Mouse (Mus musculus): ENCODE measurements around the gene Ankrd9. TPM values are rescaled to one million over a fixed set of nuclear protein-coding genes. Genes with fewer than 3 reads are reported as not detected.
A peak's percentile ranks its signal among the peaks of the same experiment; 100 is the strongest.

Gene Ankrd9
- polyA plus RNA-seq, 1 experiment = 3.6 TPM

GRCm38 (mm10) chr12:110992128-110992553, 13.3 kb upstream of the Ankrd9 start:
- peaks cover 6% of the 10 kb centered on the region for H3K27me3 ChIP-seq (replicated peaks)
- no peaks in the 10 kb centered on the region for H3K36me3 ChIP-seq (replicated peaks; ENCODE audit: low read length)
- H3K4me3 ChIP-seq (replicated peaks) = peak overlapping the region; percentile 95
- no peak for TF ChIP-seq FLI1 (IDR thresholded peaks at IDR 0.05; ENCODE audit: low read length)
- no peak for TF ChIP-seq GATA1 (IDR thresholded peaks at IDR 0.05; ENCODE audit: borderline replicate concordance, low read length)
- peaks cover 26% of the 10 kb centered on the region for H3K4me1 ChIP-seq
- no peaks in the 10 kb centered on the region for H3K9me3 ChIP-seq

GRCm38 (mm10) chr12:110991361-110992127, 12.7 kb upstream of the Ankrd9 start:
- H3K4me1 ChIP-seq = peaks cover 26% of the 10 kb centered on the region
- TF ChIP-seq GATA1 (IDR thresholded peaks at IDR 0.05; ENCODE audit: borderline replicate concordance, low read length) = no peak
- no peak; the same call in 1 of the 2 replicates for TF ChIP-seq FLI1 (IDR thresholded peaks at IDR 0.05; ENCODE audit: low read length)
- no peaks in the 10 kb centered on the region for H3K9me3 ChIP-seq
- H3K4me3 ChIP-seq (replicated peaks) = peak overlapping the region; percentile 95
- no peaks in the 10 kb centered on the region for H3K36me3 ChIP-seq (replicated peaks; ENCODE audit: low read length)
- H3K27me3 ChIP-seq (replicated peaks) = peaks cover 10% of the 10 kb centered on the region

- no peak overlapping the region for H3K4me3 ChIP-seq (replicated peaks)
- peaks cover 15% of the 10 kb centered on the region for H3K27me3 ChIP-seq (replicated peaks)
- no peaks in the 10 kb centered on the region for H3K9me3 ChIP-seq
- H3K4me1 ChIP-seq = peaks cover 37% of the 10 kb centered on the region
- no peak for TF ChIP-seq GATA1 (IDR thresholded peaks at IDR 0.05; ENCODE audit: borderline replicate concordance, low read length)
- TF ChIP-seq FLI1 (IDR thresholded peaks at IDR 0.05; ENCODE audit: low read length) = no peak
- no peaks in the 10 kb centered on the region for H3K36me3 ChIP-seq (replicated peaks; ENCODE audit: low read length)
Observed at GRCm38 (mm10) chr12:110990500-110990899, 11.7 kb upstream of the Ankrd9 start.

GRCm38 (mm10) chr12:110989409-110989808, 10.6 kb upstream of the Ankrd9 start:
- peaks cover 46% of the 10 kb centered on the region for H3K4me1 ChIP-seq
- H3K36me3 ChIP-seq (replicated peaks; ENCODE audit: low read length) = no peaks in the 10 kb centered on the region
- H3K27me3 ChIP-seq (replicated peaks) = peaks cover 23% of the 10 kb centered on the region
- TF ChIP-seq FLI1 (IDR thresholded peaks at IDR 0.05; ENCODE audit: low read length) = no peak
- no peak for TF ChIP-seq GATA1 (IDR thresholded peaks at IDR 0.05; ENCODE audit: borderline replicate concordance, low read length)
- no peak overlapping the region for H3K4me3 ChIP-seq (replicated peaks)
- H3K9me3 ChIP-seq = no peaks in the 10 kb centered on the region

GRCm38 (mm10) chr12:110986536-110987425, 7.9 kb upstream of the Ankrd9 start:
- Histone ChIP-seq H3K36me3 (replicated peaks; ENCODE audit: low read length) (no peaks in the 10 kb centered on the region), H3K4me1 (peaks cover 43% of the 10 kb centered on the region), H3K9me3 (no peaks in the 10 kb centered on the region), H3K4me3 (replicated peaks) (no peak overlapping the region), H3K27me3 (replicated peaks) (peaks cover 36% of the 10 kb centered on the region)
- TF ChIP-seq FLI1 (IDR thresholded peaks at IDR 0.05; ENCODE audit: low read length) (no peak), GATA1 (IDR thresholded peaks at IDR 0.05; ENCODE audit: borderline replicate concordance, low read length) (no peak)

DNA sequence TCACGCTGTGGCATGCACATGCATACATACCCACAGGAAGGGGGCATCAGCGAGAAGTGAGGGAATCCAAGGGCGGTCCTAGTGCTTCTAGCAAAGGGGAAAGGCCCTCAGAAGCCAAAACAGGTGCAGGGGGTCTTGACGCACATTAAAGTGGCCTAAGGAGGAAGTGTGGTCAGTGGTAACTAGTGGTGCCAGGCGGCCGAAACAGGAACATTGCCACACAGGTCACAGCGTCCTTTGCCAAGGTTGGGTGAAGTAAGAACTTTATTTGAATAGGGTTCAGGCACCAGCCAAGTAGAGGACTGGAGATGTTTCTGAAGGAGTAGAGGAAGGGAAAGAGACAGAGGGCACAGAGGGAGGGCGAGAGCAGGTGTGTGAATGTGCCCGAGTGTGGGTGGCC, 6.3 kb upstream of the Ankrd9 start:
- Histone ChIP-seq H3K4me1 (peaks cover 35% of the 10 kb centered on the region), H3K4me3 (replicated peaks) (no peak overlapping the region), H3K27me3 (replicated peaks) (peaks cover 43% of the 10 kb centered on the region), H3K9me3 (no peaks in the 10 kb centered on the region), H3K36me3 (replicated peaks; ENCODE audit: low read length) (no peaks in the 10 kb centered on the region)
- TF ChIP-seq FLI1 (IDR thresholded peaks at IDR 0.05; ENCODE audit: low read length) (no peak), GATA1 (IDR thresholded peaks at IDR 0.05; ENCODE audit: borderline replicate concordance, low read length) (no peak)

- no peak overlapping the region for H3K4me3 ChIP-seq (replicated peaks)
- no peaks in the 10 kb centered on the region for H3K9me3 ChIP-seq
- TF ChIP-seq GATA1 (IDR thresholded peaks at IDR 0.05; ENCODE audit: borderline replicate concordance, low read length) = no peak
- TF ChIP-seq FLI1 (IDR thresholded peaks at IDR 0.05; ENCODE audit: low read length) = no peak
- no peaks in the 10 kb centered on the region for H3K36me3 ChIP-seq (replicated peaks; ENCODE audit: low read length)
- peaks cover 47% of the 10 kb centered on the region for H3K27me3 ChIP-seq (replicated peaks)
- peaks cover 41% of the 10 kb centered on the region for H3K4me1 ChIP-seq
Observed at GRCm38 (mm10) chr12:110984598-110984997, 5.8 kb upstream of the Ankrd9 start.

- no peak overlapping the region for H3K4me3 ChIP-seq (replicated peaks)
- no peaks in the 10 kb centered on the region for H3K36me3 ChIP-seq (replicated peaks; ENCODE audit: low read length)
- H3K4me1 ChIP-seq = peaks cover 47% of the 10 kb centered on the region
- no peaks in the 10 kb centered on the region for H3K9me3 ChIP-seq
- peaks cover 47% of the 10 kb centered on the region for H3K27me3 ChIP-seq (replicated peaks)
- TF ChIP-seq FLI1 (IDR thresholded peaks at IDR 0.05; ENCODE audit: low read length) (no peak), GATA1 (IDR thresholded peaks at IDR 0.05; ENCODE audit: borderline replicate concordance, low read length) (no peak)
Observed at GRCm38 (mm10) chr12:110983714-110984113, 4.9 kb upstream of the Ankrd9 start.

DNA sequence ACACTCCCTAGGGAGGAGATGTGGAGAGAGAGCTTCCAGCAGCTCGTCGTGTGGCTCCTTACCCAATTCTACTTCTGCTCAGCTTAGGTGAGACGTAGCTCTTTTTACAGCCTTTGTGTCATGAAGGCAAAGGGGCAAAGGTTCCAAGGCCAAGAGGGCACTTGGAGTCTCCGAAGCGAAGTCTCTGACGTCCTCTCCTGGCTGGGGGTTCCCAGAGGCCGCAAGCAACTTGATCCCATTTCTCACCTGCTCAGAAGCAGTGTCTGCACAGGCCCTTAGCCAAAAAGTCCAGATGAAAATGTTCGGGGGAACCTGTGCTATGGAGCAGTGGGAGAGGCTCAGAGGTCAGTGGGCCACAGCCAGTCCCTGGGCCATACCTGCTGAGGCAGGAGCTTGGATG, 4.2 kb upstream of the Ankrd9 start:
- Histone ChIP-seq H3K4me3 (replicated peaks) (no peak overlapping the region), H3K9me3 (no peaks in the 10 kb centered on the region), H3K36me3 (replicated peaks; ENCODE audit: low read length) (no peaks in the 10 kb centered on the region), H3K4me1 (peaks cover 52% of the 10 kb centered on the region), H3K27me3 (replicated peaks) (peaks cover 47% of the 10 kb centered on the region)
- TF ChIP-seq FLI1 (IDR thresholded peaks at IDR 0.05; ENCODE audit: low read length) = no peak

- Histone ChIP-seq H3K27me3 (replicated peaks) (peaks cover 42% of the 10 kb centered on the region), H3K4me1 (peaks cover 66% of the 10 kb centered on the region), H3K9me3 (peaks cover 6% of the 10 kb centered on the region; the same call in 1 of the 2 replicates), H3K36me3 (replicated peaks; ENCODE audit: low read length) (peaks cover 11% of the 10 kb centered on the region), H3K4me3 (replicated peaks) (no peak overlapping the region)
- TF ChIP-seq GATA1 (IDR thresholded peaks at IDR 0.05; ENCODE audit: borderline replicate concordance, low read length) = no peak
- TF ChIP-seq FLI1 (IDR thresholded peaks at IDR 0.05; ENCODE audit: low read length) = no peak
Observed at GRCm38 (mm10) chr12:110981736-110982135, 2.9 kb upstream of the Ankrd9 start.

All from megakaryocyte, embryonic 14.5 days (primary cell).